Mouse (Mus musculus): ENCODE results near the gene Aplnr. TPM values are rescaled to one million over a fixed set of nuclear protein-coding genes. Genes with fewer than 3 reads are reported as not detected.

Aplnr gene
- total RNA-seq, 2 experiments from 2014 or later = 67.2 to 88.4 TPM

GRCm38 (mm10) chr2:85136831-85137520 is 951 bp downstream of the Aplnr start:
- no peak for DNase-seq

- DNase-seq = no peak
These were observed 1.6 kb downstream of the Aplnr start for GRCm38 (mm10) chr2:85137601-85138140.

- no peak for DNase-seq
These were observed 2.1 kb downstream of the Aplnr start for GRCm38 (mm10) chr2:85138143-85138542.

GRCm38 (mm10) chr2:85139393-85139792 is 3.4 kb downstream of the Aplnr start:
- no peak for DNase-seq

- no peak for DNase-seq
These were observed 3.8 kb downstream of the Aplnr start for GRCm38 (mm10) chr2:85139846-85140245.

GRCm38 (mm10) chr2:85140833-85141232 is 4.8 kb downstream of the Aplnr start:
- DNase-seq = no peak

- DNase-seq = no peak
These were observed 8.9 kb downstream of the Aplnr start for GRCm38 (mm10) chr2:85144908-85145307.

- DNase-seq = no peak
These were observed 9.3 kb downstream of the Aplnr start for GRCm38 (mm10) chr2:85145346-85145745.

- DNase-seq = no peak
These were observed 11.5 kb downstream of the Aplnr start for GRCm38 (mm10) chr2:85147481-85147880.

- no peak for DNase-seq
These were observed 14.3 kb downstream of the Aplnr start for GRCm38 (mm10) chr2:85150373-85150772.

- no peak for DNase-seq
These were observed 15.2 kb downstream of the Aplnr start for GRCm38 (mm10) chr2:85151233-85151632.

GRCm38 (mm10) chr2:85155334-85155733 is 19.3 kb downstream of the Aplnr start:
- DNase-seq = no peak

GRCm38 (mm10) chr2:85156136-85156535 is 20.1 kb downstream of the Aplnr start:
- DNase-seq = no peak

GRCm38 (mm10) chr2:85157382-85157781 is 21.4 kb downstream of the Aplnr start:
- DNase-seq = no peak

- no peak for DNase-seq
These were observed 25.0 kb downstream of the Aplnr start for GRCm38 (mm10) chr2:85160901-85161637.

- no peak for DNase-seq
These were observed 25.6 kb downstream of the Aplnr start for GRCm38 (mm10) chr2:85161638-85162093.

GRCm38 (mm10) chr2:85163311-85164047 is 27.5 kb downstream of the Aplnr start:
- no peak for DNase-seq

GRCm38 (mm10) chr2:85167624-85168023 is 31.6 kb downstream of the Aplnr start:
- DNase-seq = no peak

GRCm38 (mm10) chr2:85168327-85168726 is 32.3 kb downstream of the Aplnr start:
- DNase-seq = no peak

GRCm38 (mm10) chr2:85172071-85172762 is 36.2 kb downstream of the Aplnr start:
- DNase-seq = peak; percentile 25

- no peak for DNase-seq
These were observed 36.7 kb downstream of the Aplnr start for GRCm38 (mm10) chr2:85172763-85173103.

GRCm38 (mm10) chr2:85173545-85173944 is 37.5 kb downstream of the Aplnr start:
- DNase-seq = no peak
